Mouse (Mus musculus) gastrocnemius, adult 2 months (tissue): ENCODE measurements around the gene Fbxl2. TPM values are rescaled to one million over a fixed set of nuclear protein-coding genes. Genes with fewer than 3 reads are reported as not detected.
"Not testable (repeated sequence)": the region's sequence is repeated elsewhere in the genome, so short reads cannot be mapped to it uniquely, and the experiment has no call there.

Experiments used
- DNase-seq: peaks from one replicate; pipeline ENCODE4 v3.0.0; 2022
- H3K27ac ChIP-seq: fragments of 200-600 bp; 2 replicates; pipeline ENCODE4 v1.8.1; 2022; ENCODE audit warnings: mild to moderate bottlenecking
- H3K4me3 ChIP-seq: fragments of 200-600 bp; 2 replicates; pipeline ENCODE4 v1.8.1; 2022; ENCODE audit warnings: mild to moderate bottlenecking, moderate library complexity
- CTCF ChIP-seq: fragments of 200-600 bp; IDR thresholded peaks from 2 replicates; pipeline ENCODE4 v1.8.1; 2022; ENCODE audit warnings: antibody characterized with exemption, mild to moderate bottlenecking, moderate library complexity
- intact Hi-C: fragments of 180-260 bp; cut with DNase I; formaldehyde crosslinking; loops from one replicate; pipeline ENCODE4 v1.15.1; 2025
- long read RNA-seq, 2 experiments: library from polyadenylated mRNA; stranded (forward); transcript quantifications; one replicate each; pipeline ENCODE4 v2.0.0; 2021
- total RNA-seq, 2 experiments: library from RNA; stranded (reverse); gene quantifications; 2 replicates each; pipeline ENCODE4 v1.2.3; 2021

Fbxl2 gene
- 1 to 10 TPM in 1 of 2 experiments, under 1 TPM in 1; 0.43 to 1.1 TPM for total RNA-seq
- long read RNA-seq, experiment 1, partial matches to known transcripts = 0 of 2 reads
- long read RNA-seq, experiment 1, other reads (novel, unspliced or antisense) = 2 of 2 reads
- long read RNA-seq, experiment 2, partial matches to known transcripts = 0 of 1 reads
- long read RNA-seq, experiment 2, other reads (novel, unspliced or antisense) = 1 of 1 reads

- intact Hi-C loops = no loop called here
- TF ChIP-seq CTCF = no peak
- Histone ChIP-seq H3K4me3 (peak within 1 kb of the TSS; percentile 17), H3K27ac (no peak within 1 kb of the TSS)
- peak; percentile 50 for DNase-seq
Measured at GRCm38 (mm10) chr9:114046028-114046427, at the start of gene Fbxl2. Gene Fbxl2, minus strand, starts transcription at chr9:114046191.

- intact Hi-C loops = no loop called here
- no peak for DNase-seq
- TF ChIP-seq CTCF = no peak
- Histone ChIP-seq H3K27ac (no peak overlapping the region), H3K4me3 (no peak overlapping the region)
Measured at GRCm38 (mm10) chr9:114094854-114095253, 48.9 kb upstream of the Fbxl2 start.

GRCm38 (mm10) chr9:114092188-114092587 lies 46.2 kb upstream of the Fbxl2 start:
- H3K27ac ChIP-seq, intact Hi-C loops, DNase-seq, H3K4me3 ChIP-seq: not testable (repeated sequence)

GRCm38 (mm10) chr9:114088885-114089284 lies 42.9 kb upstream of the Fbxl2 start:
- intact Hi-C loops, DNase-seq: not testable (repeated sequence)

GRCm38 (mm10) chr9:114087106-114087815 lies 41.3 kb upstream of the Fbxl2 start:
- Histone ChIP-seq H3K4me3 (no peak overlapping the region), H3K27ac (peak overlapping the region; percentile 31; the same call in 1 of the 2 replicates)
- intact Hi-C loops = no loop called here
- TF ChIP-seq CTCF = no peak
- DNase-seq = peak; percentile 47

More at GRCm38 (mm10) chr9:114088885-114089284, 42.9 kb upstream of the Fbxl2 start:
- not testable (repeated sequence) for H3K27ac ChIP-seq, H3K4me3 ChIP-seq

GRCm38 (mm10) chr9:114086422-114086821 lies 40.4 kb upstream of the Fbxl2 start:
- DNase-seq = no peak
- H3K27ac ChIP-seq = no peak overlapping the region
- intact Hi-C loops = no loop called here
- H3K4me3 ChIP-seq = no peak overlapping the region
- TF ChIP-seq CTCF = no peak

- DNase-seq = no peak
- intact Hi-C loops = no loop called here
- H3K27ac ChIP-seq = no peak overlapping the region
- no peak overlapping the region for H3K4me3 ChIP-seq
- TF ChIP-seq CTCF = no peak
Measured at GRCm38 (mm10) chr9:114073681-114074080, 27.7 kb upstream of the Fbxl2 start.

GRCm38 (mm10) chr9:114069372-114069771 lies 23.4 kb upstream of the Fbxl2 start:
- no peak for DNase-seq
- no peak for TF ChIP-seq CTCF
- Histone ChIP-seq H3K4me3 (no peak overlapping the region), H3K27ac (no peak overlapping the region)
- intact Hi-C loops = no loop called here

GRCm38 (mm10) chr9:114068494-114069053 lies 22.6 kb upstream of the Fbxl2 start:
- TF ChIP-seq CTCF = no peak
- intact Hi-C loops = no loop called here
- DNase-seq = no peak
- H3K4me3 ChIP-seq = no peak overlapping the region
- no peak overlapping the region for H3K27ac ChIP-seq

- intact Hi-C loops = no loop called here
- Histone ChIP-seq H3K4me3 (peak within 1 kb of the TSS; percentile 66), H3K27ac (peak within 1 kb of the TSS; percentile 16; the same call in 1 of the 2 replicates)
- peak; percentile 22 for DNase-seq
- TF ChIP-seq CTCF = no peak
Measured at GRCm38 (mm10) chr9:114057090-114057796, 11.3 kb upstream of the Fbxl2 start, which contains the start of gene Susd5. Gene Susd5, plus strand, starts transcription at chr9:114057140.

GRCm38 (mm10) chr9:114052866-114053265 lies 6.9 kb upstream of the Fbxl2 start:
- TF ChIP-seq CTCF = no peak
- H3K4me3 ChIP-seq = no peak overlapping the region
- no peak overlapping the region for H3K27ac ChIP-seq
- DNase-seq = no peak
- intact Hi-C loops = no loop called here

GRCm38 (mm10) chr9:114052031-114052430 lies 6.0 kb upstream of the Fbxl2 start:
- Histone ChIP-seq H3K4me3 (no peak overlapping the region), H3K27ac (no peak overlapping the region)
- intact Hi-C loops = no loop called here
- no peak for DNase-seq
- no peak for TF ChIP-seq CTCF

- intact Hi-C loops = no loop called here
- H3K27ac ChIP-seq = no peak overlapping the region
- DNase-seq = no peak
Measured at GRCm38 (mm10) chr9:114050778-114051177, 4.8 kb upstream of the Fbxl2 start.

More at GRCm38 (mm10) chr9:114050778-114051177, 4.8 kb upstream of the Fbxl2 start:
- H3K4me3 ChIP-seq = peak overlapping the region; percentile 27
- TF ChIP-seq CTCF = no peak
